Mouse (Mus musculus) midbrain, embryonic 12.5 days (tissue): ENCODE results near the gene Dus1l. TPM values are rescaled to one million over a fixed set of nuclear protein-coding genes. Genes with fewer than 3 reads are reported as not detected.
"Not testable (repeated sequence)": the region's sequence is repeated elsewhere in the genome, so short reads cannot be mapped to it uniquely, and the experiment has no call there.

Experiments
- ATAC-seq: fragments of 200-750 bp; cut with Nextera tagmentation; 2 replicates; pipeline ENCODE4 v1.8.0; 2017; ENCODE audit warnings: low read depth, moderate TSS enrichment, moderate library complexity; ENCODE audit not compliant: low FRiP score
- H3K27ac ChIP-seq: fragments of 300-500 bp; sonication (generic); replicated peaks from 2 replicates; pipeline ENCODE4 v1.5.1; 2016; ENCODE audit warnings: mild to moderate bottlenecking
- H3K27me3 ChIP-seq: fragments of 300-500 bp; sonication (generic); 2 replicates; pipeline ENCODE4 v1.6.1; 2016; ENCODE audit warnings: mild to moderate bottlenecking
- H3K36me3 ChIP-seq: fragments of 300-500 bp; sonication (generic); 2 replicates; pipeline ENCODE4 v1.6.1; 2016
- H3K4me1 ChIP-seq: fragments of 300-500 bp; sonication (generic); 2 replicates; pipeline ENCODE4 v1.6.1; 2016
- H3K4me2 ChIP-seq: fragments of 300-500 bp; sonication (generic); replicated peaks from 2 replicates; pipeline ENCODE4 v1.6.1; 2016; ENCODE audit warnings: mild to moderate bottlenecking, moderate library complexity
- H3K4me3 ChIP-seq: fragments of 300-500 bp; sonication (generic); 2 replicates; pipeline ENCODE4 v1.5.1; 2016; ENCODE audit warnings: mild to moderate bottlenecking
- H3K9ac ChIP-seq: fragments of 300-500 bp; sonication (generic); replicated peaks from 2 replicates; pipeline ENCODE4 v1.6.1; 2016; ENCODE audit warnings: mild to moderate bottlenecking, moderate library complexity
- H3K9me3 ChIP-seq: fragments of 300-500 bp; sonication (generic); 2 replicates; pipeline ENCODE4 v1.6.1; 2016; ENCODE audit warnings: mild to moderate bottlenecking
- WGBS: fragments of 180-500 bp; shearing (Covaris S2); methylation state at CpG from one replicate; pipeline ENCODE4 v1.1.7; 2016; 5-methylcytosine and 5-hydroxymethylcytosine counted together
- polyA plus RNA-seq: library from polyadenylated mRNA; unstranded; fragments of >200 nt; fragmentation: Nextera tagmentation; extraction: Ambion mirVana; gene quantifications from 2 replicates; pipeline ENCODE4 v1.2.1, GENCODE M21; 2016

Dus1l gene
- polyA plus RNA-seq, 1 experiment from 2014 or later = 64.2 TPM

DNA sequence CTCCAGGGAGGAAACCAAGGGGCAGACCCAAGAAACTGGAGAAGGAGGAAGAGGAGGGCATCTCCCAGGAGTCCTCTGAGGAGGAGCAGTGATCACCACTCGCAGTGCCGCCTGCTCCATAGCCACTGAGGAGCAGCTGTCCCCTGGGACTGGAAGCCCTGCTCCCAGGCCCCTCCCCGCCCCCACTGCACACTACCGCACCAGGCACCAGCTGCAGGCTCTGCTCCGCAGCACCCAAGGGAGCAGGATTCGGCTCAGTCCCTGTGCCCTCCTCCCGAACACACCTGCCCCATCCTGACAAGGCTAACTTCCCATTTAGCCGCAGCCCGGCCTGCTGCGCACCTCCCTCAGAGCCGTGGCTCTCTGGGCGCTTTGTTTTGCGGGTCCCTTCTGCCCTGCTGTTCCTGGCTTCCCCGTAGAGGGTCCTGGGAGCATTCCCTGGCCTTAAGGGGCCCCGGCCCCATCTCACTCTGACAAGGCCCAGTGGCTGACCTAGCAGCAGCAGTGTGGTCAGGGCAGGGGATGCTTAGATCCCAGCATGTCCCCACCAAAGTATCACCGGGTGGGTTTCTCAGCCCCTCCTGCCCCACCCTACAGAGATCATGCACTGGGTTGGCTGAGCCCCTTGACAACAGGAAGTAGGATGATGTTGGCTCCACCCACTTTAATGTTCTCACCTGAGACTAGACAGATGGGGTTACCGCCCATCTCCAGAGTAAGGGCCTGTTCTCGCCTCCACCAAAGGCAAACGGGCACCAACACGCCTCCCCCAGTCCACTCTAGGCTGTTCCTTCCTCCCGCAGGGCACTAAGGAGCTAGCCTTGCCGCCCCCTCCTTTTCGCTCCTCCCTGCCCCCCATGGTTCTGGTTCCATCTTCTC, 32.8 kb downstream of the Dus1l start:
- not testable (repeated sequence) for H3K27ac ChIP-seq, ATAC-seq, H3K9ac ChIP-seq, H3K4me3 ChIP-seq, H3K4me1 ChIP-seq, H3K36me3 ChIP-seq, H3K9me3 ChIP-seq
- WGBS = 8% methylated on average over 4 of the region's 23 CpGs
- Histone ChIP-seq H3K4me2 (peak overlapping the region; percentile 26; the same call in 1 of the 2 replicates), H3K27me3 (peaks cover 20% of the 10 kb centered on the region)

DNA sequence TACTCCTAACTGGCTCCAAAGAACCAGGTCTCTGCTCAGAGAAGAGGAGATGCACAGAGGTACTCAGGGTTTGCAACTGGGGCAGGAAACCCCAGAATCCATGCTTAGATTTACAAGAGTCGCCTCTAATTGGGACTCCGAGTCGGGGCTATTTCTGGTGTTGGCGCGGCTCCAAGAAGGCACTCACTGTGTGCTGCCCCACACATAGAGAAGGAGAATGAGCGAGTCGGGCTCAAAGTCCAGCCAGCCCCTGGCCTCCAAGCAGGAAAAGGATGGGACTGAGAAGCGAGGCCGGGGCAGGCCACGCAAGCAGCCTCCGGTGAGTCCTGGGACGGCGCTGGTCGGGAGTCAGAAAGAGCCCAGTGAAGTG, 33.5 kb downstream of the Dus1l start, which contains the start of gene Hmga1b:
Hmga1b (plus strand) TSS at position 123 of the 370 bp plus-strand sequence.
- Histone ChIP-seq H3K4me2 (peak within 1 kb of the TSS; percentile 26; the same call in 1 of the 2 replicates), H3K27me3 (peaks cover 20% of the 10 kb centered on the region), H3K9me3 (peaks cover 13% of the 10 kb centered on the region)
- not testable (repeated sequence) for H3K9ac ChIP-seq, H3K27ac ChIP-seq, H3K36me3 ChIP-seq, H3K4me3 ChIP-seq, ATAC-seq, H3K4me1 ChIP-seq
- 20% methylated on average over 14 of the region's 14 CpGs for WGBS

DNA sequence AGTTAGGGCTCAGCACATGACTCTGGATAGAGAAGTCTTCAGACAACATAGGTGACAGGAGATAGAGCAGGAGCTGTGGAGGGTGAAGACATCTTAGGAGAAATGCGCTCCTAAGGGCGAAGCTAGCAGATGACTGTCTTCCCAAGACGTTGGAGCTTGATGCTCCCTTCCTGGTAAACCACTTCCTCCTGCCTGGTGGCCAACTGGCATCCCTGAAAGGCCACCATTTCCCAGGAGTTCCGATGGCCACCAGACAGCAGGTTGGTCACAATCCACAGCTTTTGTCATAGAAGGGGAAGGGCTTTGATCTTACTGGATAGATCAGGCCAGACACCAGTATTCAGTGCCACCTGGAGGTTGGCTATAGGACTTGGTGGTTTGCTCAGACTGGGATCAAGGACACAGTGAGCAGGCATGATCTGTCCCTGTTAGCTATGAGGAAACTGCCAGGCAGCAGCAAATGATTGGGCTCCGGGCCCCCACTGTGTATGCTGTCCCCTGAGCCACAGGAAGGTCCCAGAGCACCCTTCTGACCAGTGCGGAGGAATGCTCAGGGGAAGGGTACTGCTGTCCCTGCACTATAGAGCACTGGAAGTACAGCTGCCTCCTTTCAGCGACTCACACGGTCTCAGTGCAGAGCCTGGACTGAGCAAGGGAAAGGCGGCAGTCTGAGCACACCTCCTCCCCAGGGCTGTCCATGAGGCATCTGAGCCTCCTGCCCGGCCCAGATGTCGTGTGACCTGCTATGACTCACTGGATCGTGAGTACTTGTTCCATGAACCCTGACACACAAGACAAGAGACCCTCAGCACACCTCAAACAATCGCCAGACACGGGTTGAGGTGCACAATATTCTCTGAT, 34.2 kb downstream of the Dus1l start:
- Histone ChIP-seq H3K36me3 (no peaks in the 10 kb centered on the region), H3K9ac (no peak overlapping the region), H3K9me3 (peaks cover 15% of the 10 kb centered on the region), H3K27me3 (peaks cover 20% of the 10 kb centered on the region), H3K4me3 (no peak overlapping the region), H3K27ac (no peak overlapping the region), H3K4me2 (no peak overlapping the region), H3K4me1 (no peaks in the 10 kb centered on the region)
- no peak for ATAC-seq
- WGBS = 73% methylated on average over 14 of the region's 14 CpGs

DNA sequence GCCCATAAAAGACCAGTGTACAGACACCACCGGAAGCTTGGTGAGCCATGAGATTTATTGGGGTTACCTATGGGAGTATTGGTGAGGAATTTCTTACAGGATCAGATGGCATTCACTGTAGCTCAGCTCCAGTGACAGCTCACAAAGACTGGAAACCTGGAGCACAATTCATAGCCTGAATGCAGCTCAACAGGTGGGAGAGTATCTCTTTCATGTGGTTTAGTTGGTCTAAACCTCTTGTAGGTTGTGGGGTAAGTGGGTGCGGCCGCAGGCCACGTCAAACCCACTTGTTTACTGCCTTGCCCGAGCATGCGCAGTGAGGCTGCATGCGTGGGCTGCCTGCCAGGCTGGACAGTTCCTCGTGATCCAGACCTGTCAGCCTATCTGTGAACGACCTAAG, 36.0 kb downstream of the Dus1l start:
- H3K27me3 ChIP-seq = peaks cover 20% of the 10 kb centered on the region
- H3K4me2 ChIP-seq = no peak overlapping the region
- H3K4me3 ChIP-seq = no peak overlapping the region
- H3K4me1 ChIP-seq = no peaks in the 10 kb centered on the region
- no peak overlapping the region for H3K9ac ChIP-seq
- no peaks in the 10 kb centered on the region for H3K36me3 ChIP-seq
- no peak for ATAC-seq
- WGBS = 92% methylated on average over 9 of the region's 9 CpGs
- no peak overlapping the region for H3K27ac ChIP-seq
- H3K9me3 ChIP-seq = peaks cover 15% of the 10 kb centered on the region

DNA sequence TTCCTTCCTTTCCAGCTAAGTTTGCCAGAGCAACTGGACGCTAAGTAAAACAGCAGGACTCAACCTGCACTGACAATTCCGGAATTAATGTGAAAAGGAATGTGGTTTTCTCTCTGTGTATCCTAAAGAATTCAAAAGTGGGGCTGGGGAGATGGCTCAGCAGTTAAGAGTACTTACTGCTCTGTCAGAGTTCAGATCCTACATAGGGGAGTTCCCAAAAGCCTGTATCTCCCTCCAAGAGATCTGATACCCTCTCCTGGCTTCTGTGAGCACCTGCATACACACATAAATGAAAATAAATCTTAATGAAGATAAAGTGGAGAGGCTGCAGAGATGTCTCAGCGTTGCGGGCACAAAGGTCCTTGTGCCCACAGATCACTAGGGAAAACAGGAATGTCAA, 44.6 kb downstream of the Dus1l start:
- 76% methylated on average over 4 of the region's 4 CpGs for WGBS
- Histone ChIP-seq H3K27ac (no peak overlapping the region), H3K27me3 (no peaks in the 10 kb centered on the region), H3K36me3 (no peaks in the 10 kb centered on the region), H3K4me3 (no peak overlapping the region), H3K9ac (no peak overlapping the region), H3K9me3 (no peaks in the 10 kb centered on the region), H3K4me2 (no peak overlapping the region), H3K4me1 (no peaks in the 10 kb centered on the region)
- no peak for ATAC-seq

DNA sequence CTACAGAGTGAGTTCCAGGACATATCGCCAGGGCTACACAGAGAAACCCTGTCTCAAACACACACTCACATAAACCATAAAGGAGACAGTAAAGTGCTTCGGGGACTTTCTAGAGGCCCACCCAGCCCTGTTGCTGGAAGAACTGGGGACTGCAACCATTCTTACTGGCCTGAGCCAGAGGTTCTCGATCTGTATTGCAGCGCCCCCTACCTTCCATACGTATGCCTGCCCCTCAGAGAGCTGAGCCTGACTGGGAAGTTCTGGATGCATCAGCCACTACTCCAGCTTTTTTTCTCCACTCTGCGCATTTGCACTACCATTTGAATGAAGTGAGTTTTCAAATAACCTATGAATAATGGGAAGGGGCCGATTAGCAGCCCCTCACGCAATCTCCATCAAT, 46.8 kb downstream of the Dus1l start:
- Histone ChIP-seq H3K9ac (no peak overlapping the region), H3K9me3 (no peaks in the 10 kb centered on the region), H3K36me3 (no peaks in the 10 kb centered on the region), H3K4me2 (no peak overlapping the region), H3K4me1 (no peaks in the 10 kb centered on the region), H3K27me3 (no peaks in the 10 kb centered on the region; the same call in 1 of the 2 replicates), H3K27ac (no peak overlapping the region), H3K4me3 (no peak overlapping the region)
- no peak for ATAC-seq
- WGBS = 63% methylated on average over 8 of the region's 8 CpGs

DNA sequence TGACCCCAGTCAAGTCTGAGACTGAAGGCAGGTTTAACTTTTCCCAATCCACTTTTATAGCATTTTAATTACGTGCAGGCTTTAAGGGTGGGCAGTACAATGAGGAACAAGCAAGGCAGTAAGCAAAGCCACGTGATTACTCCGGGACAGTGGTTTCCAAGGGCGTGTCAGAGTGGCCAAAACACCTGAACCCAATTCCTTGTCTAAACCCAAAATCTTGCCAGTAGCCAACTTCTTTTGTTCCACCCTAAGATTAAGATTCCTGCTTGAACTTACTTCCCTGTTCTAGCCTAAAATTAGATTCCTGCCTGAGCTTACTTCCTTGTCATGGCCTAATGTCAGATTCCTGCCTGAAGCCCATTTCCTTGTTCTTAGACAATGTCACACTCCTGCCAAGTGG, 48.2 kb downstream of the Dus1l start:
- no peak overlapping the region for H3K27ac ChIP-seq
- WGBS = 87% methylated on average over 4 of the region's 4 CpGs
- H3K9ac ChIP-seq = no peak overlapping the region
- H3K4me1 ChIP-seq = no peaks in the 10 kb centered on the region
- no peak overlapping the region for H3K4me2 ChIP-seq
- no peaks in the 10 kb centered on the region; the same call in 1 of the 2 replicates for H3K27me3 ChIP-seq
- H3K36me3 ChIP-seq = no peaks in the 10 kb centered on the region
- H3K9me3 ChIP-seq = no peaks in the 10 kb centered on the region
- no peak for ATAC-seq
- no peak overlapping the region for H3K4me3 ChIP-seq

DNA sequence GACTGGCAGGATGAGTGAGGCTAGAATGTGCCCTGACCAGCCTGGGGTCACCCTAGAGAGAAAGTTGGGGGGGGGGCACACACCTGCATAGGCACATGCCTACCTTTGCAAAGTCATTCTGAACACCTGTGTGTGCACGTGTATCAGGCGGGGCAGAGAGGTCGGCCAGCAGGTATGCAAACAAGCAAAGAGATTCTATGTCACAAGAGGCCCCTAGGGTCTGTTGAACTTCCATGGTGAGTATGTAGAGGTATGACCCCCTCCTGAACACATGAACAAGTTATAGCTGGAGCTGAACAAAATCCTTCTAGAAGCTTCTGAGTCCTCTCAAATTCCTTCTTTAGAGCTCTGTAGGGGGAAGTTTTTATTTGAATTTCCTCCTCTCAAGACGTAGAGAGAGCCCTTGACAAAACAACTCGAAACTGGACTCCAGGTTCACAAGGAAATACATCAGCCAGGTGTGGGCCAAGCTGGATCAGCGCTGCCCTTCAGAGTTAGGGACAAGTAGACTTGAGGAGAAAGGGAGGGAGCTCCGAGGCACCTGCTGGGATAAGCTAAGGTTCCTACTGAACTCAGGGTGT, 52.0 kb downstream of the Dus1l start:
- WGBS = 79% methylated on average over 7 of the region's 7 CpGs

DNA sequence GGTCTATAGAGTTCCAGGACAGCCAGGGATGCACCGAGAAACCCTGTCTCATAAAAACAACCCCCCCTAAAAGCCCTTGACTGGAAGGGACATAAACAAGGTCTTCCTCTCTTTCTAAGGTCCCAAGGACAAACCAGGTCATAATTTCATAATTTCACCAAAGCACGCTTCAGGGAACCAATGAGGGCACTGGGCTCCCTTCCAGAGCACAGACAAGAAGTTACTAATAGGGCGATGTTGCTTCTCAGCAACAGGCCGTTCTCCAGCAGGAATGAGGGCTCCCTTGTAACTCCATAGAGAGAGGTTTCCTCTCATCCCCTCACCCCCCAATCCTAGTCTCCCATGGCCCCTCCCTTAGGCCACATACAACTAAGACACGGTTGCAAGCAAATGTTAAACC, 55.2 kb downstream of the Dus1l start:
- no peaks in the 10 kb centered on the region for H3K9me3 ChIP-seq
- no peak overlapping the region for H3K4me3 ChIP-seq
- no peak overlapping the region for H3K9ac ChIP-seq
- H3K36me3 ChIP-seq = no peaks in the 10 kb centered on the region
- no peaks in the 10 kb centered on the region for H3K4me1 ChIP-seq
- 92% methylated on average over 5 of the region's 5 CpGs for WGBS
- H3K27ac ChIP-seq = no peak overlapping the region
- ATAC-seq = no peak
- H3K4me2 ChIP-seq = no peak overlapping the region
- H3K27me3 ChIP-seq = peaks cover 8% of the 10 kb centered on the region

More for the DNA sequence above, 52.0 kb downstream of the Dus1l start:
- no peak for ATAC-seq
- Histone ChIP-seq H3K27ac (no peak overlapping the region), H3K9me3 (no peaks in the 10 kb centered on the region), H3K27me3 (peaks cover 8% of the 10 kb centered on the region), H3K9ac (no peak overlapping the region), H3K4me2 (no peak overlapping the region), H3K4me3 (no peak overlapping the region), H3K4me1 (no peaks in the 10 kb centered on the region), H3K36me3 (no peaks in the 10 kb centered on the region)

Other genes with a start within 250 kb of the Dus1l start
- gene Mcrip1, start 246.7 kb downstream of the Dus1l start, polyA plus RNA-seq = 212 and 232 TPM in 2 replicates
- gene Ppp1r27, start 245.3 kb downstream of the Dus1l start, polyA plus RNA-seq = not detected in 2 replicates
- 384 and 418 TPM in 2 replicates for gene P4hb, start 223.2 kb downstream of the Dus1l start, polyA plus RNA-seq
- gene Arhgdia, start 214.8 kb downstream of the Dus1l start, polyA plus RNA-seq = 504 and 557 TPM in 2 replicates
- gene Alyref, start 198.0 kb downstream of the Dus1l start, polyA plus RNA-seq = 652 and 655 TPM in 2 replicates
- 165 and 182 TPM in 2 replicates for gene Anapc11, start 198.0 kb downstream of the Dus1l start, polyA plus RNA-seq
- 0.98 TPM in 1 of 2 replicates, not detected in the other for gene Npb, start 187.9 kb downstream of the Dus1l start, polyA plus RNA-seq
- 148 and 157 TPM in 2 replicates for gene Pcyt2, start 178.5 kb downstream of the Dus1l start, polyA plus RNA-seq
- 40.4 and 48.2 TPM in 2 replicates for gene Sirt7, start 171.2 kb downstream of the Dus1l start, polyA plus RNA-seq
- 33.3 and 36.8 TPM in 2 replicates for gene Mafg, start 162.8 kb downstream of the Dus1l start, polyA plus RNA-seq
- 31.6 and 34.1 TPM in 2 replicates for gene Pycr1, start 152.6 kb downstream of the Dus1l start, polyA plus RNA-seq
- gene Myadml2, start 148.2 kb downstream of the Dus1l start, polyA plus RNA-seq = 0.99 TPM in 1 of 2 replicates, not detected in the other
- 0.58 and 0.87 TPM in 2 replicates for gene Notum, start 135.2 kb downstream of the Dus1l start, polyA plus RNA-seq
- gene Aspscr1, start 123.4 kb downstream of the Dus1l start, polyA plus RNA-seq = 149 and 154 TPM in 2 replicates
- gene Cenpx, start 82.7 kb downstream of the Dus1l start, polyA plus RNA-seq = 120 and 121 TPM in 2 replicates
- 74.5 and 75.1 TPM in 2 replicates for gene Lrrc45, start 82.5 kb downstream of the Dus1l start, polyA plus RNA-seq
- gene Rac3, start 74.9 kb downstream of the Dus1l start, polyA plus RNA-seq = 70.5 and 74.2 TPM in 2 replicates
- 11.8 and 14.6 TPM in 2 replicates for gene Dcxr, start 69.1 kb downstream of the Dus1l start, polyA plus RNA-seq
- gene Cbr2, start 64.3 kb downstream of the Dus1l start, polyA plus RNA-seq = 2.0 and 2.3 TPM in 2 replicates
- 5.4 and 6.8 TPM in 2 replicates for gene Hmga1b, start 33.6 kb downstream of the Dus1l start, polyA plus RNA-seq
- 63.4 and 66.4 TPM in 2 replicates for gene Rfng, start 12.2 kb downstream of the Dus1l start, polyA plus RNA-seq
- gene Gps1, start 12.1 kb downstream of the Dus1l start, polyA plus RNA-seq = 235 and 248 TPM in 2 replicates
- 139 and 140 TPM in 2 replicates for gene Fasn, start 28.1 kb upstream of the Dus1l start, polyA plus RNA-seq
- 5.9 and 6.3 TPM in 2 replicates for gene Ccdc57, start 136.5 kb upstream of the Dus1l start, polyA plus RNA-seq
- gene Slc16a3, start 152.1 kb upstream of the Dus1l start, polyA plus RNA-seq = 27.1 and 29.4 TPM in 2 replicates
- gene Csnk1d, start 194.9 kb upstream of the Dus1l start, polyA plus RNA-seq = 167 and 170 TPM in 2 replicates
- not detected in 2 replicates for gene Cd7, start 243.0 kb upstream of the Dus1l start, polyA plus RNA-seq